Mouse (Mus musculus) limb, embryonic 10.5 days (tissue): ENCODE results near the gene Cpe. TPM values are rescaled to one million over a fixed set of nuclear protein-coding genes. Genes with fewer than 3 reads are reported as not detected.

ENCODE experiments used
- DNase-seq: peaks from one replicate; pipeline ENCODE4 v3.0.0-alpha.2; 2017; ENCODE audit warnings: low spot score
- H3K27ac ChIP-seq: fragments of 300-500 bp; sonication (generic); 2 replicates; pipeline ENCODE4 v1.5.1; 2016; ENCODE audit warnings: mild to moderate bottlenecking
- H3K27me3 ChIP-seq: fragments of 300-500 bp; sonication (generic); 2 replicates; pipeline ENCODE4 v1.6.1; 2016; ENCODE audit warnings: low read depth, mild to moderate bottlenecking; ENCODE audit not compliant: poor library complexity, severe bottlenecking
- H3K36me3 ChIP-seq: fragments of 300-500 bp; sonication (generic); 2 replicates; pipeline ENCODE4 v1.6.1; 2016; ENCODE audit warnings: mild to moderate bottlenecking, moderate library complexity
- H3K4me1 ChIP-seq: fragments of 300-500 bp; sonication (generic); 2 replicates; pipeline ENCODE4 v1.6.1; 2016
- H3K4me3 ChIP-seq: fragments of 300-500 bp; sonication (generic); 2 replicates; pipeline ENCODE4 v1.5.1; 2016; ENCODE audit warnings: mild to moderate bottlenecking, moderate library complexity
- H3K9me3 ChIP-seq: fragments of 300-500 bp; sonication (generic); replicated peaks from 2 replicates; pipeline ENCODE4 v1.6.1; 2016; ENCODE audit warnings: mild to moderate bottlenecking
- WGBS: fragments of 180-500 bp; shearing (Covaris S2); methylation state at CpG from one replicate; pipeline ENCODE4 v1.1.7; 2016; 5-methylcytosine and 5-hydroxymethylcytosine counted together
- polyA plus RNA-seq: library from polyadenylated mRNA; unstranded; fragments of >200 nt; fragmentation: Nextera tagmentation; extraction: Ambion mirVana; gene quantifications from 2 replicates; pipeline ENCODE4 v1.2.1, GENCODE M21; 2016

The Cpe gene
- polyA plus RNA-seq, 1 experiment from 2014 or later: 76.0 TPM

GRCm38 (mm10) chr8:64578221-64578620 lies 114.6 kb downstream of the Cpe start:
- Histone ChIP-seq H3K9me3 (no peaks in the 10 kb centered on the region), H3K27me3 (no peaks in the 10 kb centered on the region), H3K4me1 (no peaks in the 10 kb centered on the region), H3K27ac (no peak overlapping the region), H3K4me3 (no peak overlapping the region), H3K36me3 (no peaks in the 10 kb centered on the region)
- 78% methylated on average over 8 of the region's 8 CpGs for WGBS
- no peak for DNase-seq

DNA sequence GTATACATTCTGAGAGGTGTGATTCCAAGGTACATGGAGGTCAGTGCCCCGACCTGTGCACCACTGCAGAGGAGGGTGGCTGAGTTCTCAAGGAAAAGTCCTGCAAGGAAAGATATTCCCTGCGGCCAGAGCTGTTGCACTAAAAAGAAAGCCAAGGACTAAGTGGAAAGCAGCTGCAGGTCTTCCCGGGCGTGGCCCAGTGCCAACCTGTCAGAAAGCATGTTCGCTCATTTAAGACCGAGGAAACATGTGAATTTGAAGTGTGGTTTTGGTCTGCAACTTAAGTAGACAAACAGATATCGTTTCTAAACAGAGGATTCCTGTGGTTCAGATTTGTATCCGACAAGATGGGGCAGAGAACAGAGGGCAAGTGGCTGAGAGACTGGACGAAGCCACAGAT lies 117.9 kb downstream of the Cpe start:
- DNase-seq: no peak
- no peak overlapping the region for H3K27ac ChIP-seq
- 90% methylated on average over 9 of the region's 9 CpGs for WGBS

GRCm38 (mm10) chr8:64548054-64548850 lies 144.6 kb downstream of the Cpe start:
- peak; percentile 31 for DNase-seq
- no peak overlapping the region for H3K27ac ChIP-seq
- no peak overlapping the region for H3K4me3 ChIP-seq
- no peaks in the 10 kb centered on the region; the same call in 1 of the 2 replicates for H3K4me1 ChIP-seq
- WGBS: 40% methylated on average over 5 of the region's 5 CpGs
- H3K9me3 ChIP-seq: no peaks in the 10 kb centered on the region
- no peaks in the 10 kb centered on the region for H3K36me3 ChIP-seq
- peaks cover 4% of the 10 kb centered on the region; the same call in 1 of the 2 replicates for H3K27me3 ChIP-seq

More for the DNA sequence above, 117.9 kb downstream of the Cpe start:
- no peaks in the 10 kb centered on the region for H3K27me3 ChIP-seq
- H3K4me3 ChIP-seq: no peak overlapping the region
- H3K9me3 ChIP-seq: no peaks in the 10 kb centered on the region
- no peaks in the 10 kb centered on the region for H3K4me1 ChIP-seq
- H3K36me3 ChIP-seq: no peaks in the 10 kb centered on the region

DNA sequence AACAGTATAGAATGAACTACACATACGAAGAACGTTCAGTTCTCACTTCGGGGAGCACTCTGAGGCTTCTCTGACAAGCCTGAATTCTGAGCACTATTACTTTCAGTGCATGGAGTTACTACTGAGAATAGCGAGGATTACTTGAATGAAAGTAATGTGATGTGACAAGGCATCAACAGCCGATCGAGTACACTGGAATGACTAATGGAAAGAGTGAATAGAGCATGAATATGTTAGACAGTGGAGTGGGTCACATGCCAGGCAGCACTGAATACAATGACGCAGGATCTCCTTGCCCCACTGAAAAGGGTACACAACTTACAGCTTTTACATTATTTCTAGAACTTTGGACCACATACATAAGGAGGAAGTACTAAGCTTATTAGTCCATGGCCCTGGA lies 149.4 kb downstream of the Cpe start:
- WGBS: 94% methylated on average over 7 of the region's 7 CpGs
- Histone ChIP-seq H3K27me3 (peaks cover 4% of the 10 kb centered on the region; the same call in 1 of the 2 replicates), H3K36me3 (no peaks in the 10 kb centered on the region), H3K9me3 (no peaks in the 10 kb centered on the region), H3K4me3 (no peak overlapping the region), H3K4me1 (peaks cover 8% of the 10 kb centered on the region; the same call in 1 of the 2 replicates), H3K27ac (no peak overlapping the region)
- DNase-seq: no peak

Other genes starting within 250 kb of the Cpe start
- gene Msmo1, start 40.7 kb upstream of the Cpe start, polyA plus RNA-seq: 141 and 150 TPM in 2 replicates
- 11.0 and 11.7 TPM in 2 replicates for gene Klhl2, start 157.0 kb upstream of the Cpe start, polyA plus RNA-seq